Mouse (Mus musculus) hindbrain, embryonic 11.5 days (tissue): Measurements from ENCODE around the gene Tjp3. TPM values are rescaled to one million over a fixed set of nuclear protein-coding genes. Genes with fewer than 3 reads are reported as not detected.

ENCODE experiments used
- ATAC-seq: fragments of 200-750 bp; cut with Nextera tagmentation; 2 replicates; pipeline ENCODE4 v1.8.0; 2017; ENCODE audit warnings: mild to moderate bottlenecking, moderate TSS enrichment, moderate library complexity; ENCODE audit not compliant: low FRiP score
- DNase-seq: peaks from one replicate; pipeline ENCODE4 v3.0.0-alpha.2; 2015; ENCODE audit warnings: low spot score
- H3K27ac ChIP-seq: fragments of 300-500 bp; sonication (generic); 2 replicates; pipeline ENCODE4 v1.5.1; 2014; ENCODE audit warnings: mild to moderate bottlenecking, low read depth, low read length
- H3K27me3 ChIP-seq: fragments of 300-500 bp; sonication (generic); 2 replicates; pipeline ENCODE4 v1.6.1; 2014; ENCODE audit warnings: mild to moderate bottlenecking, low read length, moderate library complexity, mixed read lengths; ENCODE audit not compliant: control insufficient read depth, insufficient read depth
- H3K36me3 ChIP-seq: fragments of 300-500 bp; sonication (generic); 2 replicates; pipeline ENCODE4 v1.6.1; 2014; ENCODE audit warnings: mild to moderate bottlenecking, low read length, moderate library complexity, mixed read lengths; ENCODE audit not compliant: control insufficient read depth, insufficient read depth
- H3K4me1 ChIP-seq: fragments of 300-500 bp; sonication (generic); replicated peaks from 2 replicates; pipeline ENCODE4 v1.6.1; 2014; ENCODE audit warnings: low read length, mixed read lengths; ENCODE audit not compliant: control insufficient read depth, insufficient read depth
- H3K4me2 ChIP-seq: fragments of 300-500 bp; sonication (generic); replicated peaks from 2 replicates; pipeline ENCODE4 v1.6.1; 2014; ENCODE audit warnings: mild to moderate bottlenecking, low read depth, low read length
- H3K4me3 ChIP-seq: fragments of 300-500 bp; sonication (generic); 2 replicates; pipeline ENCODE4 v1.5.1; 2014; ENCODE audit warnings: low read depth, low read length
- H3K9ac ChIP-seq: fragments of 300-500 bp; sonication (generic); 2 replicates; pipeline ENCODE4 v1.6.1; 2014; ENCODE audit warnings: low read depth, low read length
- H3K9me3 ChIP-seq: fragments of 300-500 bp; sonication (generic); 2 replicates; pipeline ENCODE4 v1.6.1; 2016; ENCODE audit warnings: low read length; ENCODE audit not compliant: control insufficient read depth
- WGBS: fragments of 180-500 bp; shearing (Covaris S2); extraction: QIAGEN DNeasy Blood & Tissue Kit; methylation state at CpG from one replicate; pipeline ENCODE4 v1.1.7; 2014; 5-methylcytosine and 5-hydroxymethylcytosine counted together
- polyA plus RNA-seq: library from polyadenylated mRNA; unstranded; fragments of >200 nt; fragmentation: Nextera tagmentation; extraction: Ambion mirVana; gene quantifications from 2 replicates; pipeline ENCODE4 v1.2.1, GENCODE M21; 2014

Gene Tjp3
- polyA plus RNA-seq, 1 experiment from 2014 or later: 3.9 TPM

DNA sequence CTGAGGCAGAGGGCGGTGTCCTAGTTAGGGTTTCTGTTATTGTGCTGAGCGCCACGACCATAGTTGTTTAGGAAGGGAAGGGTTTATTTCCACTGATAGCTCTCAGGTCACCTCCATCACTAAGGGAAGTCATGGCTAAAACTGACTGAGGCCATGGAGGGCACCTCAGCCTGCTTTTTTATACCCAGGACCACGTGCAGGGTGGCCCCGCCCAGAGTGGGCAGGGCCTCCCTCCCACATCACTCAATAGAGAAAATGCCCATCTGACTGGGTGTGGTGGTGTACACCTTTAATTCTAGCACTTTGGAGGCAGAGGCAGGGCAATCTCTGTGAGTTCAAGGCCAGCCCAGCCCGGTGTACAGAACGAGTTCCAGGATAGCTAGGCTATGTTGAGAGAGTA, 22.8 kb upstream of the Tjp3 start:
- no peak overlapping the region for H3K4me2 ChIP-seq
- H3K4me3 ChIP-seq: no peak overlapping the region
- peaks cover 8% of the 10 kb centered on the region for H3K4me1 ChIP-seq
- no peak overlapping the region for H3K9ac ChIP-seq
- H3K9me3 ChIP-seq: no peaks in the 10 kb centered on the region
- no peaks in the 10 kb centered on the region for H3K27me3 ChIP-seq
- H3K27ac ChIP-seq: no peak overlapping the region
- no peak for ATAC-seq
- DNase-seq: no peak
- H3K36me3 ChIP-seq: peaks cover 20% of the 10 kb centered on the region
- WGBS: 78% methylated on average over 7 of the region's 7 CpGs

DNA sequence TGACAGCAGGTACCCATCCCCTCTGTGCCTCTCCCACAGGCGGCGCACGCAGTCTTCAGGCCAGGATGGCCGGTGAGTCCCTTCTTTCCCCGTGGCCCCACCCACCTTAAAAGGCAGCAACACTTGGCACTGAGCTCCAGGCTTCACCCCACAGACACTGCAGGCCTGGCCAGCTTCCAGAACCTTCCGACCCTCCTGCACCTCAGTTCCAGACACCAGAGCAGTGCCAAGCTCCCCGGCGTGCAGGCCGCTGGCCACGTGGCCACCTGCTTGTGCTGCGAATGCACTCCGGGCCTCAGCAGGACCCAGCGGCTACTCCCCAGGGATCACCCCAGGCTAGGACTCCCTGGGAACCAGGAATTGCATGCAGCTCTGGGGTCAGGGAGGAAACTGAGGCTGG, 22.2 kb upstream of the Tjp3 start:
- H3K4me1 ChIP-seq: peaks cover 3% of the 10 kb centered on the region; the same call in 1 of the 2 replicates
- no peaks in the 10 kb centered on the region for H3K27me3 ChIP-seq
- no peak overlapping the region for H3K27ac ChIP-seq
- DNase-seq: no peak
- H3K9ac ChIP-seq: no peak overlapping the region
- H3K9me3 ChIP-seq: no peaks in the 10 kb centered on the region
- WGBS: 94% methylated on average over 13 of the region's 13 CpGs
- H3K4me3 ChIP-seq: no peak overlapping the region
- no peak overlapping the region for H3K4me2 ChIP-seq
- ATAC-seq: no peak
- H3K36me3 ChIP-seq: peaks cover 26% of the 10 kb centered on the region

- no peaks in the 10 kb centered on the region for H3K27me3 ChIP-seq
- no peak for ATAC-seq
- H3K27ac ChIP-seq: no peak overlapping the region
- no peak for DNase-seq
- 91% methylated on average over 5 of the region's 5 CpGs for WGBS
- no peaks in the 10 kb centered on the region for H3K9me3 ChIP-seq
- no peak overlapping the region for H3K4me2 ChIP-seq
- H3K4me1 ChIP-seq: no peaks in the 10 kb centered on the region
- H3K36me3 ChIP-seq: peaks cover 36% of the 10 kb centered on the region
- H3K4me3 ChIP-seq: no peak overlapping the region
- no peak overlapping the region for H3K9ac ChIP-seq
Observed at GRCm38 (mm10) chr10:81309571-81309970, 18.2 kb upstream of the Tjp3 start.

DNA sequence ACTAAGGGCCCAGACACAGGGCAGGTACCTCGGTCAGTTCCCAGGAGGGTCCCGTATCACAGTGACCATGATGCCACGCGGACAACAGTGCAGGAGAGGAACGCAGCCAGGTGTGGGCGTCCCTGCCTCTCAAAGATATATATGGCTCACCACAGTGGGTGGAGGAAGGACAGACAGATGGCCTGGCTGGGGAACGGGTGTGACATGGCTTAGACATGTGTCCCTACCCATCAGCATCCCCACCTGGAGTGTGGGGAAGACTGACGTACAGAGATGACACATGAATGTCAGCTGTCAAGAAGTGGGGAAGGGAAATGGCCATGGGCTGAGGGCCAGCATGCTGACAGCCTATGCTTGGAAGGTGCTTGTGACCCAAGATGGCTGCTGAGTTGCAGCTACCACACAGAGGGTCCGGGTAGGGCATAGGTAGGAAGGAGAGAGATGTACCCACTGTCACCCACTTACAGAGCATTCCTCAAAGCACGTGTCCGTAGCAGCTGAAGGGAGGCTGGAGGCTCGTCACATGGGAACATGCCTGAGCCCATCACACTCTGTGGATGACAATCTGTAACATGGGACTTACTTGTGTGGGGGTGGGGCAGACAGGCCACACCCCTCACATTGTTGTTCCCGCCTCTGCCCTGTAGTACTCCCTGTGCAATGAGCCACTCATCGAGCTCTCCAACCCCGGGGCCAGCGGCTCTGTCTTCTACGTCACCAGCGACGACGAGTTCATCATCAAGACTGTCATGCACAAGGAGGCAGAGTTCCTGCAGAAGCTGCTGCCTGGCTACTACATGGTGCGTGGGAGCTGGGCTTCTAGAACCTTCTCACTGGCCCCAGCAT, 15.7 kb upstream of the Tjp3 start:
- Histone ChIP-seq H3K27me3 (no peaks in the 10 kb centered on the region), H3K9ac (no peak overlapping the region), H3K36me3 (peaks cover 30% of the 10 kb centered on the region), H3K4me2 (no peak overlapping the region), H3K4me3 (no peak overlapping the region), H3K4me1 (no peaks in the 10 kb centered on the region), H3K9me3 (no peaks in the 10 kb centered on the region), H3K27ac (no peak overlapping the region)
- WGBS: 93% methylated on average over 21 of the region's 21 CpGs
- no peak for DNase-seq
- ATAC-seq: no peak

- 93% methylated on average over 12 of the region's 12 CpGs for WGBS
- ATAC-seq: no peak
Observed at GRCm38 (mm10) chr10:81306173-81306668, 14.8 kb upstream of the Tjp3 start.

DNA sequence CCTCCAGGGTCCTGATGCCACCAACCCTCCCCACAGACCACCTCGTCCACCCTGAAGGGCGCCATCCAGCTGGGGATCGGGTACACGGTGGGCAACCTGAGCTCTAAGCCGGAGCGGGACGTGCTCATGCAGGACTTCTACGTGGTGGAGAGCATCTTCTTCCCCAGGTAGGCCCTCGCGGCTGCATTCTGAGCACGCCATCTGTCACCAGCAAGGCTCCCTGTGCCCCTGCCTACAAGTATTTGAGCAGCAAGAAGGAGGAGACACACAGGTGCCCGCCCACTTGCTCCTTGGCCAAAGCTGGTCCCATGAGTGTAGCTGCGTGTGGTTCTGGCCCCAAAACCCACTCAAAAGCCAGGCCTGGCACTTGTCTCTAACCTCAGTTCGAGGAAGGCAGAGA, 14.3 kb upstream of the Tjp3 start:
- H3K4me2 ChIP-seq: no peak overlapping the region
- no peaks in the 10 kb centered on the region for H3K9me3 ChIP-seq
- ATAC-seq (no peak), DNase-seq (no peak)
- no peak overlapping the region; the same call in 1 of the 2 replicates for H3K27ac ChIP-seq
- no peaks in the 10 kb centered on the region for H3K27me3 ChIP-seq
- no peak overlapping the region for H3K4me3 ChIP-seq
- no peaks in the 10 kb centered on the region for H3K4me1 ChIP-seq
- no peak overlapping the region for H3K9ac ChIP-seq
- WGBS: 94% methylated on average over 14 of the region's 14 CpGs
- H3K36me3 ChIP-seq: peaks cover 18% of the 10 kb centered on the region

More at GRCm38 (mm10) chr10:81306173-81306668, 14.8 kb upstream of the Tjp3 start:
- Histone ChIP-seq H3K9ac (no peak overlapping the region), H3K27ac (no peak overlapping the region), H3K4me1 (no peaks in the 10 kb centered on the region), H3K36me3 (peaks cover 22% of the 10 kb centered on the region), H3K27me3 (no peaks in the 10 kb centered on the region), H3K9me3 (no peaks in the 10 kb centered on the region), H3K4me2 (no peak overlapping the region), H3K4me3 (no peak overlapping the region)
- DNase-seq: no peak

- H3K36me3 ChIP-seq: peaks cover 18% of the 10 kb centered on the region
- 28% methylated on average over 5 of the region's 9 CpGs for WGBS
- H3K4me3 ChIP-seq: no peak overlapping the region
- H3K4me2 ChIP-seq: no peak overlapping the region
- no peaks in the 10 kb centered on the region; the same call in 1 of the 2 replicates for H3K4me1 ChIP-seq
- H3K27ac ChIP-seq: no peak overlapping the region
- no peaks in the 10 kb centered on the region for H3K9me3 ChIP-seq
- DNase-seq (peak; percentile 61), ATAC-seq (0 out of 2 replicates have a peak, but pooled peaks have one; percentile 44)
- H3K27me3 ChIP-seq: no peaks in the 10 kb centered on the region
- H3K9ac ChIP-seq: no peak overlapping the region
Observed at GRCm38 (mm10) chr10:81304597-81305238, 13.3 kb upstream of the Tjp3 start.

DNA sequence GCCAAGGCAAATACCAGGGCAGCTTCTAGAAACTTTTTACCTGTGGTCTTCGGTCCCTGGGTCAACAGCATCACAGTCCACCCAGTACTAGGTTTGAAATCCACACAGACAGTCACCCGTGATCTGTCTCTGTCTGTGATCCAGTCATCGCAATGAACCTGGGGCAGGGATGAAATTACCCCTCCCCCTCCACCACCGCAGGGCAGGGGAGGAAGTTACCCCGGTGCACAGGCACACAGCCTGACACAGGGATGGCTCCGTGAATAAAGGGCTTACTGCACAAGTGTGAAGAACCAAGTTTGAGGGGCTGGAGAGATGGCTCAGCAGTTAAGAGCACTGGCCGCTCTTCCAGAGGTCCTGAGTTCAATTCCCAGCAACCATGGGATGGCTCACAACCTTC, 12.4 kb upstream of the Tjp3 start:
- DNase-seq (no peak), ATAC-seq (no peak)
- H3K27ac ChIP-seq: no peak overlapping the region
- WGBS: 78% methylated on average over 7 of the region's 7 CpGs
- H3K4me2 ChIP-seq: no peak overlapping the region
- H3K27me3 ChIP-seq: no peaks in the 10 kb centered on the region
- peaks cover 12% of the 10 kb centered on the region for H3K36me3 ChIP-seq
- no peak overlapping the region for H3K9ac ChIP-seq
- H3K9me3 ChIP-seq: no peaks in the 10 kb centered on the region
- no peaks in the 10 kb centered on the region; the same call in 1 of the 2 replicates for H3K4me1 ChIP-seq
- H3K4me3 ChIP-seq: no peak overlapping the region
